Mouse (Mus musculus) CD4-positive naive resting alpha-beta T cell, adult 76 days (primary cell): ENCODE data around the gene Znrf4. TPM values are rescaled to one million over a fixed set of nuclear protein-coding genes. Genes with fewer than 3 reads are reported as not detected.

ENCODE experiments used
- total RNA-seq: library from RNA; stranded (reverse); gene quantifications from one replicate; pipeline ENCODE4 v1.2.4, GENCODE M21; 2023

Gene Znrf4
- total RNA-seq, result not detected

GRCm38 (mm10) chr17:56512310-56512709 is at the start of gene Znrf4:
Gene Znrf4 (minus strand): TSS chr17:56512431.

GRCm38 (mm10) chr17:56554122-56554551 is 41.9 kb upstream of the Znrf4 start, which contains the start of gene Gm20219:
Gene Gm20219 (minus strand): TSS chr17:56554387.

GRCm38 (mm10) chr17:56476402-56476752 is 35.9 kb downstream of the Znrf4 start, which contains the start of gene Ptprs:
Gene Ptprs (minus strand): TSS chr17:56476483.

Other genes starting within 250 kb of the Znrf4 start
- gene Ticam1, start 235.6 kb downstream of the Znrf4 start, total RNA-seq, result 8.2 TPM
- 12.2 TPM for gene Plin3, start 219.6 kb downstream of the Znrf4 start, total RNA-seq
- not detected for gene Arrdc5, start 212.1 kb downstream of the Znrf4 start, total RNA-seq
- gene Uhrf1, start 209.1 kb downstream of the Znrf4 start, total RNA-seq, result 5.3 TPM
- gene Kdm4b, start 186.4 kb downstream of the Znrf4 start, total RNA-seq, result 69.8 TPM
- 14.9 TPM for gene Ptprs, start 35.9 kb downstream of the Znrf4 start, total RNA-seq
- 9.5 TPM for gene Gm20219, start 42.0 kb upstream of the Znrf4 start, total RNA-seq
- gene Safb2, start 72.2 kb upstream of the Znrf4 start, total RNA-seq, result 498 TPM
- 329 TPM for gene Safb, start 72.4 kb upstream of the Znrf4 start, total RNA-seq
- 88.1 TPM for gene 2410015M20Rik, start 97.3 kb upstream of the Znrf4 start, total RNA-seq
- gene Rpl36, start 101.0 kb upstream of the Znrf4 start, total RNA-seq, result 1,881 TPM
- 53.2 TPM for gene Lonp1, start 114.5 kb upstream of the Znrf4 start, total RNA-seq
- 0.64 TPM for gene Catsperd, start 115.7 kb upstream of the Znrf4 start, total RNA-seq
- 105 TPM for gene Ranbp3, start 160.9 kb upstream of the Znrf4 start, total RNA-seq
- 40.0 TPM for gene Ndufa11, start 205.3 kb upstream of the Znrf4 start, total RNA-seq
- gene Vmac, start 205.6 kb upstream of the Znrf4 start, total RNA-seq, result 9.0 TPM
- gene Nrtn, start 245.1 kb upstream of the Znrf4 start, total RNA-seq, result not detected